Mouse (Mus musculus) megakaryocyte, embryonic 14.5 days (primary cell): ENCODE data around the gene Olfr281. TPM values are rescaled to one million over a fixed set of nuclear protein-coding genes. Genes with fewer than 3 reads are reported as not detected.
A peak's percentile ranks its signal among the peaks of the same experiment; 100 is the strongest.

Experiments used
- H3K27me3 ChIP-seq: replicated peaks from 2 replicates; pipeline ENCODE3; 2012; ENCODE audit warnings: inconsistent platforms
- H3K36me3 ChIP-seq: replicated peaks from 2 replicates; pipeline ENCODE3; 2012; ENCODE audit warnings: low read length, inconsistent platforms, mixed read lengths
- H3K4me1 ChIP-seq: 2 replicates; pipeline ENCODE4 v1.6.1; 2012; ENCODE audit warnings: inconsistent platforms
- H3K4me3 ChIP-seq: replicated peaks from 2 replicates; pipeline ENCODE3; 2012; ENCODE audit warnings: moderate library complexity, mild to moderate bottlenecking, inconsistent platforms
- H3K9me3 ChIP-seq: 2 replicates; pipeline ENCODE4 v1.6.1; 2012; ENCODE audit warnings: inconsistent platforms
- FLI1 ChIP-seq: IDR thresholded peaks from 2 replicates; pipeline ENCODE4 v1.6.1; 2012; ENCODE audit warnings: low read length, inconsistent platforms, mixed read lengths
- GATA1 ChIP-seq: IDR thresholded peaks from 3 replicates; pipeline ENCODE4 v1.6.1; 2012; ENCODE audit warnings: mixed read lengths, low read length, inconsistent platforms, borderline replicate concordance
- polyA plus RNA-seq: library from polyadenylated mRNA; stranded (reverse); fragments of >175 nt; gene quantifications from 2 replicates; pipeline ENCODE4 v1.2.3, GENCODE M21; 2012; ENCODE audit warnings: low replicate concordance; ENCODE audit not compliant: insufficient read depth

Olfr281 gene
- polyA plus RNA-seq, 1 experiment, result not detected

DNA sequence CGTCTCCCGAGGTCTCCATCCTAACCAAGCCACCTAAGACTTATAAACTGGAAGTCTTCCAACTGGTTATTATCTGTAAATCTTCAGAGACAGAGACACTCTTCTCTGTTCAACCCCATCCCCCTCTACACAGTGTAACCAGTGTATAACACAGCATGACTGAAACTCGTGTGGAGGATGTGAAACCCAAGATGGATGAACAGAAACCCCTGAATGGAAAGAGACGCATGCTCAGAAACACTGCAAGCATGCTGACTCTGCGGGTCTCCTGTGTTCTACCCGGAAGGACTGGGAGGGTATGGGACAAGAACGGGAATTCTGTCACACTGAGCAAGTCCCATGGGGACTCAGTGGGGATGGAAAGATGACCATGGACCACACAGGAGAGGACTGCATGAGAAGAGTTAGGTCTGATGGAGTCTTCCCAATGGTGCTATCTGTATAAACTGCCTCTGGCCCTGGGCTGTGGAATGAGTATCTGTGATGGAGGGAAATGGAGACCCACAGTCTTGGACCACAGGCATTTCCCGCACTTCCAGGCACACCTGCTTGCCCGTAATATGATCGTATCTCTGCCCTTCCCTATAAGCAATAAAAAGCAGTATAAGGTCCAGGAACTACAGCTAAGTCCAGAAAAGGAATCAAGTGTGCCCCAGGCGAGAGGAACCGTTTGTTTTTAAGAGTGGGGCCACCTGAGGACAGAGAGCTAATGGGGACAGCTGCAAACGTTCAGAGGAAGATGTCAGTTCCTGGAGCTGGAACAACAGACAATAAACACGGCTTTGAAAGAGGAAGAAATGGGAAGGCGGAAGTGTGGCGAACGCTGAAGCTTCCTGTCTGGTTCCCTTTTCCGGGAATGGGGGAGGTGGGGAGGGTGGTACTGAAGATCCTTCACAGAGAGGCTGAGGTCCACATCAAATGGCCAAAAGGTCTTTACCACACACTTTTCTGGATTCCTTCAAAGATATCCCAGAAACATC, 31.8 kb downstream of the Olfr281 start:
- peaks cover 61% of the 10 kb centered on the region for H3K4me1 ChIP-seq
- no peak overlapping the region for H3K4me3 ChIP-seq
- H3K9me3 ChIP-seq, result peaks cover 13% of the 10 kb centered on the region
- no peaks in the 10 kb centered on the region for H3K36me3 ChIP-seq
- H3K27me3 ChIP-seq, result peaks cover 14% of the 10 kb centered on the region
- TF ChIP-seq FLI1 (no peak), GATA1 (no peak)

GRCm38 (mm10) chr15:98486433-98487021, 34.1 kb downstream of the Olfr281 start:
- peaks cover 14% of the 10 kb centered on the region for H3K27me3 ChIP-seq
- peaks cover 19% of the 10 kb centered on the region for H3K9me3 ChIP-seq
- no peak overlapping the region for H3K4me3 ChIP-seq
- TF ChIP-seq FLI1, result no peak
- TF ChIP-seq GATA1, result no peak
- peaks cover 43% of the 10 kb centered on the region for H3K4me1 ChIP-seq
- no peaks in the 10 kb centered on the region for H3K36me3 ChIP-seq

DNA sequence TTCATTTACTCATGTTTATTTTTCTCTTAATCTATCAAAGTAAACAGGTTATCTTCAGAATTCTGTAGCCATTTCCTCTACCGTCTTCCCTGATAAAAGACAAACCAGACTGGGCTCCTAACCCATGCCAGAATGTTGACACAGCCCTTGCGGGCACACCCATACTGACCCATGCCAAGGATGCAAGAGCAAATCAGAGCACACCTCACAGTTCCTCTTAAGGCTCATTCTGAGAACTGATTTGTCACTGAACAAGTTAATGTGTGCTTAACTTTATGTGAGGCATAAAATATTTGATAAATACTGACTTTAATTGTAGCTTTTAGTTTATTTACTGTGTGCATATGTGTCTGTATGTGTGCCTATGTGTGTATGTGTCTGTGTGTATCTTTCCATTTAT, 38.9 kb downstream of the Olfr281 start:
- peaks cover 23% of the 10 kb centered on the region for H3K9me3 ChIP-seq
- peaks cover 17% of the 10 kb centered on the region for H3K4me1 ChIP-seq
- TF ChIP-seq GATA1, result no peak
- TF ChIP-seq FLI1, result no peak
- H3K4me3 ChIP-seq, result no peak overlapping the region
- no peaks in the 10 kb centered on the region for H3K36me3 ChIP-seq
- H3K27me3 ChIP-seq, result peaks cover 23% of the 10 kb centered on the region

DNA sequence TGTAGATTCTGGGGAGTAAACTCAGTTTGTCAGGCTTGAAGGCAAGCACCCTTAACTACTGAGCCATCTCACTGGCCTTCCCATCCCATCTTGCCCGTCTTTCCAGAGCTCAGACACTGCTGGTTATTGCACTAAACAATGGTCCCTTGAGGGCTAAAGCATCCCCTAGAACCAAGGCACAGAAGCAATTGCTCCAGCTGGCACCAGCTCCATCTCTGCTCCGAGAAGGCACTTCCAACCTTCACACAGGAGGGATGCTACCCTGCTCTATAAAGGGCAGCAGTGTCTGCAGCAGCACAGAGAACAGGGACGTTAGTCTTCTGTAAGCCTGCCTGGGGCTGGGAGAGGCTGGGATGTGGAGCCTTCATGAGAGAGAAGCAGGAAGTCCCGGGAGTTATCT, 39.7 kb downstream of the Olfr281 start, which contains the start of gene Olfr279:
Gene Olfr279, plus strand, starts transcription at position 301 of the 400 bp plus-strand sequence.
- Histone ChIP-seq H3K4me3 (no peak within 1 kb of the TSS), H3K9me3 (peaks cover 23% of the 10 kb centered on the region), H3K4me1 (peaks cover 13% of the 10 kb centered on the region), H3K36me3 (no peaks in the 10 kb centered on the region), H3K27me3 (peaks cover 23% of the 10 kb centered on the region)
- TF ChIP-seq GATA1 (no peak), FLI1 (no peak)

- Histone ChIP-seq H3K4me3 (no peak overlapping the region), H3K27me3 (peaks cover 47% of the 10 kb centered on the region), H3K4me1 (no peaks in the 10 kb centered on the region; the same call in 1 of the 2 replicates), H3K36me3 (no peaks in the 10 kb centered on the region), H3K9me3 (peaks cover 14% of the 10 kb centered on the region)
- no peak for TF ChIP-seq GATA1
Measured at GRCm38 (mm10) chr15:98497631-98498030, 45.2 kb downstream of the Olfr281 start.

- H3K36me3 ChIP-seq, result no peaks in the 10 kb centered on the region
- peaks cover 27% of the 10 kb centered on the region for H3K4me1 ChIP-seq
- H3K9me3 ChIP-seq, result no peaks in the 10 kb centered on the region
- peaks cover 52% of the 10 kb centered on the region for H3K27me3 ChIP-seq
- H3K4me3 ChIP-seq, result no peak overlapping the region
- TF ChIP-seq GATA1, result no peak
- TF ChIP-seq FLI1, result no peak
Measured at GRCm38 (mm10) chr15:98503317-98503716, 50.9 kb downstream of the Olfr281 start.

- Histone ChIP-seq H3K36me3 (no peaks in the 10 kb centered on the region), H3K4me1 (peaks cover 28% of the 10 kb centered on the region), H3K9me3 (0 out of 2 replicates have a peak, but pooled peaks cover 4% of the 10 kb centered on the region), H3K27me3 (peaks cover 48% of the 10 kb centered on the region), H3K4me3 (peak overlapping the region; percentile 23)
- TF ChIP-seq FLI1 (no peak), GATA1 (no peak)
Measured at GRCm38 (mm10) chr15:98504514-98504913, 52.1 kb downstream of the Olfr281 start.

- peaks cover 36% of the 10 kb centered on the region for H3K4me1 ChIP-seq
- TF ChIP-seq FLI1 (no peak), GATA1 (no peak)
- H3K4me3 ChIP-seq, result no peak overlapping the region
- no peaks in the 10 kb centered on the region for H3K36me3 ChIP-seq
- 0 out of 2 replicates have a peak, but pooled peaks cover 4% of the 10 kb centered on the region for H3K9me3 ChIP-seq
- peaks cover 39% of the 10 kb centered on the region for H3K27me3 ChIP-seq
Measured at GRCm38 (mm10) chr15:98506253-98506957, 54.0 kb downstream of the Olfr281 start.

GRCm38 (mm10) chr15:98507321-98507720, 54.9 kb downstream of the Olfr281 start:
- 0 out of 2 replicates have a peak, but pooled peaks cover 4% of the 10 kb centered on the region for H3K9me3 ChIP-seq
- peaks cover 36% of the 10 kb centered on the region for H3K27me3 ChIP-seq
- no peaks in the 10 kb centered on the region for H3K36me3 ChIP-seq
- H3K4me3 ChIP-seq, result no peak overlapping the region
- TF ChIP-seq FLI1 (no peak), GATA1 (no peak)
- peaks cover 37% of the 10 kb centered on the region for H3K4me1 ChIP-seq
